Mouse (Mus musculus) testis, adult 2 months (tissue): ENCODE results near the gene Pam.

Experiments used
- CTCF ChIP-seq: fragments of 200-500 bp; IDR thresholded peaks from 2 replicates; pipeline ENCODE4 v1.5.1; 2012; ENCODE audit warnings: low read depth, mild to moderate bottlenecking, inconsistent platforms, low read length, moderate library complexity; ENCODE audit not compliant: control insufficient read depth, insufficient read depth, insufficient replicate concordance
- POLR2A ChIP-seq: fragments of 200-500 bp; IDR thresholded peaks from 2 replicates; pipeline ENCODE4 v1.6.1; 2012; ENCODE audit warnings: low read depth, mild to moderate bottlenecking, inconsistent platforms, low read length, moderate library complexity; ENCODE audit not compliant: control insufficient read depth

- TF ChIP-seq CTCF (no peak), POLR2A (no peak)
Observed at GRCm38 (mm10) chr1:98059401-98059800, 36.0 kb downstream of the Pam start.
